In the genomic region with DNA sequence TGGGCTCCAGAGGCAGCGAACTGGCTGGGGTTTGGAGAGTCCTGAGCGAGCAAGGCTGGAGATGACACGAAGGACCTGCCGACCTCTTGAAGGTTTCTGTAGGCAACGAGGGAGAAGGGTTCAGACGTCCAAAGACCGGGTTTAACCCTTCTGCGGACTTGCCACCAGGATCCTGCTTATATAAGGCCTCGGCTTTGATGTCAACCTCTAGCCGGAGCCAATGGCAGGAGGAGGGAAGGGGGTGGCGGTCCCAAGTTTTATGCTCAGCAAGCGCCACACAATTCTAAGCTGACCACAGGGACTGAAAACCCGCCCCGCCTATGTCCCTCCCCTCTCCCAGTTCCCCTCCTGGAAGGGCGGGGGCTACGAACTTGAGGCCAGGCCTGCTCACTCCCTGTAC, we compare ENCODE assay signal across 15 mouse cellular contexts. TPM values are rescaled to one million over a fixed set of nuclear protein-coding genes. Genes with fewer than 3 reads are reported as not detected.
DNase-seq lines count a peak whose midpoint lies in the region; ATAC-seq and TF ChIP-seq lines count a peak whose summit lies in the region.
"Had no signal": no experiment of that assay in that cellular context is flagged by ENCODE, and none has a peak within 500 bp of the region (broad histone marks: within the 10 kb centered on the region; RNA-seq: fewer than 3 reads in every experiment).

No protein-coding gene starts in this region.

- H3K9me3 ChIP-seq in heart, embryonic 16.5 days (replicated peaks; ENCODE audit: control insufficient read depth, low read length), result no peaks in the 10 kb centered on the region
- H3K9me3 ChIP-seq in embryonic facial prominence, embryonic 12.5 days, result no peaks in the 10 kb centered on the region
- H3K9me3 ChIP-seq in limb, embryonic 14.5 days (ENCODE audit: control insufficient read depth, low read length), result no peaks in the 10 kb centered on the region
- H3K9me3 ChIP-seq: liver, embryonic 13.5 days had no signal

- ATAC-seq in heart, embryonic 16.5 days (replicated peaks; ENCODE audit: extremely low read depth, insufficient read depth, low FRiP score), result peak; percentile 62
- no peak for ATAC-seq in embryonic facial prominence, embryonic 12.5 days (ENCODE audit: insufficient number of reproducible peaks, insufficient read depth, low FRiP score, low TSS enrichment)
- ATAC-seq in limb, embryonic 14.5 days (ENCODE audit: low FRiP score, low read depth), result no peak

- intact Hi-C loops in heart, postnatal 25 days (cut with DNase I), result no loop called here

- 32% methylated on average over 15 of the region's 16 CpGs for WGBS in heart, embryonic 16.5 days
- WGBS in embryonic facial prominence, embryonic 12.5 days, result 4% methylated on average over 16 of the region's 16 CpGs
- 26% methylated on average over 15 of the region's 16 CpGs for WGBS in limb, embryonic 14.5 days

- H3K4me1 ChIP-seq in heart, embryonic 16.5 days (ENCODE audit: control insufficient read depth, insufficient read depth, low read length), result peaks cover 12% of the 10 kb centered on the region
- H3K4me1 ChIP-seq in embryonic facial prominence, embryonic 12.5 days, result peaks cover 18% of the 10 kb centered on the region
- peaks cover 40% of the 10 kb centered on the region for H3K4me1 ChIP-seq in limb, embryonic 14.5 days (ENCODE audit: control insufficient read depth, insufficient read depth, low read length)

- DNase-seq in heart, postnatal 25 days (ENCODE audit: low spot score), result no peak
- DNase-seq in R1 (ENCODE audit: low read depth, low spot score), result peak; percentile 66
- no peak for DNase-seq in limb, embryonic 14.5 days (ENCODE audit: low spot score)
- no peak for DNase-seq in left cerebral cortex, adult 8-10 months (ENCODE audit: low spot score in 2 of 2)
- no peak for DNase-seq in spleen, adult 12 weeks (ENCODE audit: low spot score)
- DNase-seq: liver, embryonic 13.5 days; lung, postnatal 4 days had no signal

- H3K27ac ChIP-seq in heart, embryonic 16.5 days (ENCODE audit: low read length), result peak overlapping the region; percentile 76
- H3K27ac ChIP-seq in embryonic facial prominence, embryonic 12.5 days, result no peak overlapping the region
- H3K27ac ChIP-seq in limb, embryonic 14.5 days (replicated peaks; ENCODE audit: low read depth, low read length), result no peak overlapping the region
- H3K27ac ChIP-seq: hindbrain, embryonic 14.5 days; kidney, postnatal 0 days; liver, embryonic 13.5 days had no signal

- H3K4me2 ChIP-seq in heart, embryonic 16.5 days (ENCODE audit: low read depth, low read length), result peak overlapping the region; percentile 81
- H3K4me2 ChIP-seq in embryonic facial prominence, embryonic 12.5 days (replicated peaks), result no peak overlapping the region
- peak overlapping the region; percentile 23; the same call in 1 of the 2 replicates for H3K4me2 ChIP-seq in limb, embryonic 14.5 days (replicated peaks; ENCODE audit: low read depth, low read length, severe bottlenecking)
- H3K4me2 ChIP-seq: hindbrain, embryonic 14.5 days; liver, embryonic 13.5 days had no signal

- H3K9ac ChIP-seq in heart, embryonic 16.5 days (ENCODE audit: low read length), result peak overlapping the region; percentile 64
- no peak overlapping the region for H3K9ac ChIP-seq in embryonic facial prominence, embryonic 12.5 days
- H3K9ac ChIP-seq in limb, embryonic 14.5 days (ENCODE audit: low read depth, low read length, severe bottlenecking), result no peak overlapping the region
- H3K9ac ChIP-seq: hindbrain, embryonic 14.5 days; liver, embryonic 13.5 days had no signal

- no peaks in the 10 kb centered on the region for H3K36me3 ChIP-seq in heart, embryonic 16.5 days (ENCODE audit: control insufficient read depth, insufficient read depth)
- H3K36me3 ChIP-seq in embryonic facial prominence, embryonic 12.5 days, result no peaks in the 10 kb centered on the region
- H3K36me3 ChIP-seq in limb, embryonic 14.5 days (ENCODE audit: control insufficient read depth, insufficient read depth, low read length), result no peaks in the 10 kb centered on the region
- H3K36me3 ChIP-seq: liver, embryonic 13.5 days had no signal

- peaks cover 66% of the 10 kb centered on the region for H3K27me3 ChIP-seq in heart, embryonic 16.5 days (ENCODE audit: control insufficient read depth, insufficient read depth, low read length)
- peaks cover 97% of the 10 kb centered on the region for H3K27me3 ChIP-seq in embryonic facial prominence, embryonic 12.5 days
- peaks cover 98% of the 10 kb centered on the region for H3K27me3 ChIP-seq in limb, embryonic 14.5 days (ENCODE audit: control insufficient read depth, insufficient read depth, low read length)

- H3K4me3 ChIP-seq in heart, embryonic 16.5 days (ENCODE audit: low read length), result peak overlapping the region; percentile 48
- H3K4me3 ChIP-seq in embryonic facial prominence, embryonic 12.5 days, result 0 out of 2 replicates have a peak overlapping the region, but pooled peaks have one; percentile 19
- H3K4me3 ChIP-seq in limb, embryonic 14.5 days (replicated peaks; ENCODE audit: low read length), result peak overlapping the region; percentile 7
- H3K4me3 ChIP-seq: liver, embryonic 13.5 days had no signal

- TF ChIP-seq POLR2A in limb, embryonic 14.5 days (IDR thresholded peaks at IDR 0.05; ENCODE audit: borderline replicate concordance, extremely low read depth, insufficient read depth, insufficient read length), result no peak

RNA-seq across cellular contexts. Expression of gene Hand1, which starts 0.8 kb away (rescaled TPM):
- polyA plus RNA-seq in heart, embryonic 16.5 days (2015; fragmentation: Nextera tagmentation; extraction: Ambion mirVana), result 7.9 and 9.7 TPM in 2 replicates
- total RNA-seq in heart, postnatal 25 days (2021), result not detected
- polyA plus RNA-seq in embryonic facial prominence, embryonic 12.5 days (2016; fragmentation: Nextera tagmentation; extraction: Ambion mirVana), result 1.9 and 5.4 TPM in 2 replicates
- 2.2 and 2.6 TPM in 2 replicates for polyA plus RNA-seq in limb, embryonic 14.5 days (2012; rRNA removed)
- 1.6 and 1.7 TPM in 2 replicates for polyA plus RNA-seq in limb, embryonic 14.5 days (2014; fragmentation: Nextera tagmentation; extraction: Ambion mirVana)
- total RNA-seq in left cerebral cortex, adult 8-10 months (2022), result not detected
- total RNA-seq: CH12.LX; gastrocnemius, adult 8-10 months; layer of hippocampus, postnatal 25 days; midbrain, postnatal 0 days had no signal
- polyA plus RNA-seq: hindbrain, embryonic 14.5 days; midbrain, postnatal 0 days had no signal

RNA-seq across cellular contexts. Expression of gene Sap30l, which starts 30.4 kb away (rescaled TPM):
- 5.7 and 7.6 TPM in 2 replicates for polyA plus RNA-seq in heart, embryonic 16.5 days (2015; fragmentation: Nextera tagmentation; extraction: Ambion mirVana)
- total RNA-seq in heart, postnatal 25 days (2021), result 10 to 100 TPM; 37.2 to 40.7 TPM
- 22.8 and 24.0 TPM in 2 replicates for polyA plus RNA-seq in embryonic facial prominence, embryonic 12.5 days (2016; fragmentation: Nextera tagmentation; extraction: Ambion mirVana)
- 27.3 and 31.4 TPM in 2 replicates for polyA plus RNA-seq in limb, embryonic 14.5 days (2012; rRNA removed)
- polyA plus RNA-seq in limb, embryonic 14.5 days (2014; fragmentation: Nextera tagmentation; extraction: Ambion mirVana), result 20.7 and 21.7 TPM in 2 replicates
- total RNA-seq in left cerebral cortex, adult 8-10 months (2022), result 10 to 100 TPM; 46.3 to 50.7 (median 49.6) TPM
